Mouse (Mus musculus) lung, postnatal 0 days (tissue): ENCODE measurements at regions not wholly inside any gene's neighbourhood (a gene's known extent, or its start where the extent isn't known, plus 50 kb on each side); places are given as distances from the start of the nearest gene placed in this dataset.

Experiments used
- ATAC-seq: fragments of 200-750 bp; cut with Nextera tagmentation; 2 replicates; pipeline ENCODE4 v1.8.0; 2017; ENCODE audit warnings: moderate library complexity
- DNase-seq: peaks from one replicate; pipeline ENCODE4 v3.0.0-alpha.2; 2016; ENCODE audit warnings: low spot score
- H3K27ac ChIP-seq: fragments of 300-500 bp; sonication (generic); 2 replicates; pipeline ENCODE4 v1.5.1; 2014; ENCODE audit warnings: antibody characterized with exemption, mild to moderate bottlenecking, low read length, mixed read lengths
- H3K27me3 ChIP-seq: fragments of 300-500 bp; sonication (generic); replicated peaks from 2 replicates; pipeline ENCODE4 v1.6.1; 2014; ENCODE audit warnings: low read length, mixed read lengths; ENCODE audit not compliant: insufficient read depth
- H3K36me3 ChIP-seq: fragments of 300-500 bp; sonication (generic); 2 replicates; pipeline ENCODE4 v1.6.1; 2014; ENCODE audit warnings: low read length, mixed read lengths; ENCODE audit not compliant: insufficient read depth
- H3K4me1 ChIP-seq: fragments of 300-500 bp; sonication (generic); 2 replicates; pipeline ENCODE4 v1.6.1; 2014; ENCODE audit warnings: antibody characterized with exemption, low read depth, low read length, mixed read lengths; ENCODE audit not compliant: insufficient read depth
- H3K4me2 ChIP-seq: fragments of 300-500 bp; sonication (generic); replicated peaks from 2 replicates; pipeline ENCODE4 v1.6.1; 2014; ENCODE audit warnings: low read depth, mild to moderate bottlenecking, low read length, moderate library complexity, mixed read lengths
- H3K4me3 ChIP-seq: fragments of 300-500 bp; sonication (generic); 2 replicates; pipeline ENCODE4 v1.5.1; 2014; ENCODE audit warnings: low read depth, low read length
- H3K9ac ChIP-seq: fragments of 300-500 bp; sonication (generic); replicated peaks from 2 replicates; pipeline ENCODE4 v1.6.1; 2014; ENCODE audit warnings: low read depth, mild to moderate bottlenecking
- H3K9me3 ChIP-seq: fragments of 300-500 bp; sonication (generic); 2 replicates; pipeline ENCODE4 v1.6.1; 2016; ENCODE audit warnings: low read length, mixed read lengths
- CTCF ChIP-seq: IDR thresholded peaks from 2 replicates; pipeline ENCODE4 v1.5.1; 2016; ENCODE audit warnings: antibody characterized with exemption, mild to moderate bottlenecking
- EP300 ChIP-seq: IDR thresholded peaks from 2 replicates; pipeline ENCODE4 v1.6.1; 2016; ENCODE audit warnings: antibody characterized with exemption, mild to moderate bottlenecking, control low read depth
- WGBS: fragments of 180-500 bp; shearing (Covaris S2); extraction: QIAGEN DNeasy Blood & Tissue Kit; methylation state at CpG from one replicate; pipeline ENCODE4 v1.1.7; 2014; 5-methylcytosine and 5-hydroxymethylcytosine counted together

DNA sequence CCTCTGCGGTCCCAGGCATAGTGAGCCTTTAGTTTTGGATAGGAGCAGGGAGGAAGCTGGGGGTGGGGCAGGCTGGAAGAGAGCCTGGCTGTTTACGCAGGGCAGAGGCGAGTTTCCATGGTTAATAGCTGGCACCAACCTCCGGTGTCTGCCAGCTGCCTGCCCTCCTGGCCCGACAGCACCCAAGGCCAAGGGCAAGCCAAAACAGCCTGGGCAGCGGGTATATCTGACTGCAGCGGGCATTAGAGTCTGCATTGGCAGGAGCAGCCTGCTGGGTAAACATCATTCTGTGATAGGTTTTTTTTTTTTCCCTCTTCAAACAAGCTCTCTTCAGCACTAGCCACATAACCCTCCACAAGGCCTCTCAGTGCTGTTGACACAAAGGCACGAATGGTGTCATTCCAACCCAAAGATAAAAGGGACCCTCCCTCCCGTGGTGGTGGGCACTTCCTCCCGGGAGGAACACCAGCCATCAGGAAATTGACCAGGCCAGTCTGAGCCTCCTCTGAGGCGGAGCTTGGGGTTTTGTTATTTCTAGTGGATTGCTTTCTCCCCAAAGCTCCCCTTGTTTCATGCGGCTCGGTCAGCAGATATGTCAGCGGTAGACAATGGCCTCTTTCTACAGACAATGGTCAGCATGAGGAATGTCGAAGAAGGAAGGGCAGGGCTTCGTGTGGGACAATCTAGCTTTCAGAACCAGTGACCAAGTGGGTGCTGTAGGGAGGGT lies 131.4 kb downstream of the Mycn start:
- 5% methylated on average over 16 of the region's 16 CpGs for WGBS
- no peak overlapping the region for H3K9ac ChIP-seq

DNA sequence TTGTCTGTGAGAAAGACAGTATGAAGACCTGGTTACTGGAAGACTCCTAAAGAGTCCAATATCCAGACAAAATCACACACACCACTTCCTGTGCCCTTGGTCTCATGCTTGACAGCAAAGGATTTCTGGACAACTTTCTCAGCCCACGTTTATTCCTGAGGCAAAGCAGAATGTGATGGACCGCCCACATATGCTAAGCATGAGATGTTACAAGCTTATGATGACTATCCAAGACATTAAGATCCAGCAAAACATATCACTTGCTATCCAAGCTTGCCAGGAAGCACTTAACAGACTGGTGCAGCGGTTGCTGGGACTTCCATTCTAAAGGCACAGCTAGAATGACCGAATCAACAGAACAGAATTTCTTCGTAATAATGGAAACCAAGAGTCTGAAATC lies 133.6 kb downstream of the Mycn start:
- Histone ChIP-seq H3K27ac (no peak overlapping the region), H3K4me2 (no peak overlapping the region), H3K4me3 (no peak overlapping the region), H3K4me1 (peaks cover 7% of the 10 kb centered on the region), H3K9ac (no peak overlapping the region), H3K36me3 (no peaks in the 10 kb centered on the region), H3K27me3 (no peaks in the 10 kb centered on the region), H3K9me3 (no peaks in the 10 kb centered on the region)
- DNase-seq (no peak), ATAC-seq (no peak)
- WGBS: 85% methylated on average over 5 of the region's 5 CpGs
- TF ChIP-seq CTCF (no peak), EP300 (no peak)

More for the DNA sequence above, 131.4 kb downstream of the Mycn start:
- Histone ChIP-seq H3K4me2 (peak overlapping the region; percentile 54), H3K4me3 (peak overlapping the region; percentile 8; the same call in 1 of the 2 replicates), H3K9me3 (no peaks in the 10 kb centered on the region), H3K27me3 (no peaks in the 10 kb centered on the region), H3K4me1 (peaks cover 7% of the 10 kb centered on the region), H3K27ac (peak overlapping the region; percentile 51), H3K36me3 (no peaks in the 10 kb centered on the region)
- ATAC-seq (peak; percentile 80), DNase-seq (peak; percentile 79)
- TF ChIP-seq EP300: no peak; the same call in 1 of the 2 replicates
- 0 out of 2 replicates have a peak, but pooled peaks have one; percentile 10 for TF ChIP-seq CTCF

DNA sequence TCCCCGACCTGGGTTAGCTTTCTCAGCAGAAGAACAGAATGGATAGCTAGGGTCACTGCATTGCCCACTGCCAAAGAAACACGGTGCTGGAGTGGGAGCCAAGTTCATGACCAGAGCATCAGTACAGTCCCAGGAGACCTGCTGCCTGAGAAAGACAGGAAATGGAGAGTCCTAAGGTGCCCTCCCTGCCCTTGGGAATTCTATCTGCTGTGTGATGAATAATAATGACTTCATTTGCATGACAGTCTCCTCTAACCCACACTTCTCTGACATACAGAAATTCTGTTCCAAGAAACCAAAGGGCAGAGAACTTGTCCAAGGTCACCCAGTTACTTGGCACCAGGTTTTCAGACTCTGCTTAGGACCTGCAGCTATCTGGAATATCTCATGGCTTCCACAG lies 138.1 kb downstream of the Mycn start:
- ATAC-seq: no peak
- Histone ChIP-seq H3K4me3 (no peak overlapping the region), H3K4me1 (no peaks in the 10 kb centered on the region), H3K36me3 (no peaks in the 10 kb centered on the region), H3K27me3 (no peaks in the 10 kb centered on the region), H3K4me2 (no peak overlapping the region), H3K27ac (no peak overlapping the region), H3K9ac (no peak overlapping the region), H3K9me3 (no peaks in the 10 kb centered on the region)
- WGBS: 47% methylated on average over 2 of the region's 2 CpGs
- TF ChIP-seq EP300 (no peak), CTCF (no peak)
- no peak for DNase-seq

DNA sequence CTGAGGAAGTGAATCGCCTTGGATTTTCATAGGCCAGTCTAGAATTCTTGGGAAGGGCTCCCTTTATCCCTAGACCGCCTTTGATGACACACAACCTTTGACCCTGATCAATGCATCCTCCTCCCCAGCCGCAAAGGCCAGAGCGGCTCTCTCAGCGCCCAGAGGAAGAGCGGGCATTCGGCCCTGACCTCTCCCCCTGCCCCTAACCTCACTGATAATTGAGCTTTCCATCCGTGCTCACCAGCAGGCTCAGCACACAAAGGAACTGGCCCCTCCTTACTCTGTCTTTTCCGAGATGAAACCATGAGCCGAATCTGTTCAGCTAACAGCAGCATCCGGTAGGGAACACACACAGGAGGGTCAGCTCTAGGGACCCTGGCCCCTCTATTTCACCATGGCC lies 139.3 kb downstream of the Mycn start:
- no peak overlapping the region for H3K27ac ChIP-seq
- H3K9me3 ChIP-seq: no peaks in the 10 kb centered on the region
- no peak for ATAC-seq
- WGBS: 39% methylated on average over 11 of the region's 11 CpGs
- no peak for DNase-seq
- H3K36me3 ChIP-seq: no peaks in the 10 kb centered on the region
- TF ChIP-seq CTCF (no peak), EP300 (no peak)
- H3K27me3 ChIP-seq: no peaks in the 10 kb centered on the region
- no peak overlapping the region for H3K4me3 ChIP-seq
- H3K9ac ChIP-seq: no peak overlapping the region
- no peaks in the 10 kb centered on the region for H3K4me1 ChIP-seq
- H3K4me2 ChIP-seq: no peak overlapping the region

DNA sequence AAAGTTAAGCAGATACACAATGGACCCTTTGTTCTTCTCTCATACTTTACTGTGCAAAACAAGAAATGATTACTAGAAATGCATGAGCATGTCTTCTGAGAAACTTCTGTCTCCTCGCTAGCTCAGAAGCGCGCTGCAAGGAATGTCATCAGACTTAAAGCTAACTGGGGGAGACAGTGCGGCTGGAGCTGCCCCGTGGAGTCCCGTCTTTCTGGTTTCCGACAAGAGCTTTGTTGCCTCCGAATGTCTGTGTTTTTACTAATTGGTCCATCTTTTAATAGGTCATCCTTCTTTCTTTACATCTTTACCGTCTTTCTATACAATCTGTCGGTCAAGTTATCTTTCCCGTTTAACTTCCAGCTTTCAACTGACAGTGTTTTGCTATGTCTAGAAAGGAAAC lies 140.0 kb downstream of the Mycn start:
- DNase-seq: no peak

DNA sequence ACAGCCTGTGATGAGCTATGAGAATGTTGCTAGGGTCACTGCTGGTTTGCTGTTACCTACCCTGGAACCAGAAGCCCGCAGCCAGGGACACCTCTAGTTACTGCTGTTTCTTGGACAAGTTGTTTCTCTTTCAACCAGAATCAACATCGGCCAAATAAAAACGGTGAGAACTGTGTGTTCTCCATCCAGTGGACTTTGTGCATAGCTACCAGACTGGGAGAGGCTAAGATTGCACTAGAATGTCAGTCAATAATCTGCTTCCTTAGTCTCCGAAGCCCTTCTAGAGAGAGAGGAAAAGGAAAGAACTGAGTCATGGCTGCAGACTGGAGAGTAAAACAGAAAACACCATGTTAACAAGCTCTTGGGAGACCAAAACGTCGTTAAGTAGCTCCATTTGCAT lies 141.6 kb downstream of the Mycn start:
- WGBS: 87% methylated on average over 6 of the region's 6 CpGs

More for the DNA sequence above, 140.0 kb downstream of the Mycn start:
- H3K4me2 ChIP-seq: no peak overlapping the region
- no peak overlapping the region for H3K9ac ChIP-seq
- ATAC-seq: no peak
- TF ChIP-seq CTCF: no peak
- no peaks in the 10 kb centered on the region for H3K27me3 ChIP-seq
- 43% methylated on average over 11 of the region's 11 CpGs for WGBS
- no peak overlapping the region for H3K27ac ChIP-seq
- no peaks in the 10 kb centered on the region for H3K9me3 ChIP-seq
- no peaks in the 10 kb centered on the region for H3K4me1 ChIP-seq
- no peak overlapping the region for H3K4me3 ChIP-seq
- no peaks in the 10 kb centered on the region for H3K36me3 ChIP-seq

More for the DNA sequence above, 141.6 kb downstream of the Mycn start:
- no peak for DNase-seq
- Histone ChIP-seq H3K36me3 (no peaks in the 10 kb centered on the region), H3K27me3 (no peaks in the 10 kb centered on the region), H3K4me2 (no peak overlapping the region), H3K9me3 (no peaks in the 10 kb centered on the region), H3K27ac (no peak overlapping the region), H3K4me1 (no peaks in the 10 kb centered on the region), H3K9ac (no peak overlapping the region), H3K4me3 (no peak overlapping the region)
- ATAC-seq: no peak
- no peak for TF ChIP-seq CTCF
- TF ChIP-seq EP300: no peak
